Mouse (Mus musculus): Measurements from ENCODE around the gene Ppan. TPM values are rescaled to one million over a fixed set of nuclear protein-coding genes. Genes with fewer than 3 reads are reported as not detected.

Ppan gene
- polyA plus RNA-seq, 1 experiment, result 6.6 TPM

Other genes starting within 250 kb of the Ppan start
- gene Ubl5, start 245.3 kb upstream of the Ppan start, polyA plus RNA-seq (2012; ENCODE audit: insufficient read depth, insufficient read length, missing spikeins), result 257 and 293 TPM in 2 replicates
- gene Fbxl12, start 243.4 kb upstream of the Ppan start, polyA plus RNA-seq (2012; ENCODE audit: insufficient read depth, insufficient read length, missing spikeins), result 5.8 and 6.5 TPM in 2 replicates
- 13.9 and 17.2 TPM in 2 replicates for gene Pin1, start 236.1 kb upstream of the Ppan start, polyA plus RNA-seq (2012; ENCODE audit: insufficient read depth, insufficient read length, missing spikeins)
- gene Olfm2, start 141.8 kb upstream of the Ppan start, polyA plus RNA-seq (2012; ENCODE audit: insufficient read depth, insufficient read length, missing spikeins), result 0.63 TPM in 1 of 2 replicates, not detected in the other
- gene Col5a3, start 73.1 kb upstream of the Ppan start, polyA plus RNA-seq (2012; ENCODE audit: insufficient read depth, insufficient read length, missing spikeins), result 16.9 and 23.5 TPM in 2 replicates
- not detected in 2 replicates for gene Rdh8, start 69.7 kb upstream of the Ppan start, polyA plus RNA-seq (2012; ENCODE audit: insufficient read depth, insufficient read length, missing spikeins)
- 2.1 and 5.8 TPM in 2 replicates for gene A230050P20Rik, start 19.5 kb upstream of the Ppan start, polyA plus RNA-seq (2012; ENCODE audit: insufficient read depth, insufficient read length, missing spikeins)
- 3.1 and 5.0 TPM in 2 replicates for gene Angptl6, start 8.4 kb upstream of the Ppan start, polyA plus RNA-seq (2012; ENCODE audit: insufficient read depth, insufficient read length, missing spikeins)
- 61.4 and 66.1 TPM in 2 replicates for gene Eif3g, start 10.4 kb downstream of the Ppan start, polyA plus RNA-seq (2012; ENCODE audit: insufficient read depth, insufficient read length, missing spikeins)
- 3.5 and 7.7 TPM in 2 replicates for gene Dnmt1, start 71.7 kb downstream of the Ppan start, polyA plus RNA-seq (2012; ENCODE audit: insufficient read depth, insufficient read length, missing spikeins)
- 1.3 and 2.6 TPM in 2 replicates for gene S1pr2, start 88.6 kb downstream of the Ppan start, polyA plus RNA-seq (2012; ENCODE audit: insufficient read depth, insufficient read length, missing spikeins)
- gene Mrpl4, start 114.6 kb downstream of the Ppan start, polyA plus RNA-seq (2012; ENCODE audit: insufficient read depth, insufficient read length, missing spikeins), result 140 and 185 TPM in 2 replicates
- 2.3 and 3.1 TPM in 2 replicates for gene Icam1, start 127.8 kb downstream of the Ppan start, polyA plus RNA-seq (2012; ENCODE audit: insufficient read depth, insufficient read length, missing spikeins)
- not detected in 2 replicates for gene Icam4, start 141.2 kb downstream of the Ppan start, polyA plus RNA-seq (2012; ENCODE audit: insufficient read depth, insufficient read length, missing spikeins)
- not detected in 2 replicates for gene Icam5, start 143.9 kb downstream of the Ppan start, polyA plus RNA-seq (2012; ENCODE audit: insufficient read depth, insufficient read length, missing spikeins)
- gene Zglp1, start 178.9 kb downstream of the Ppan start, polyA plus RNA-seq (2012; ENCODE audit: insufficient read depth, insufficient read length, missing spikeins), result not detected in 2 replicates
- 0.79 TPM in 1 of 2 replicates, not detected in the other for gene Gm49373, start 184.9 kb downstream of the Ppan start, polyA plus RNA-seq (2012; ENCODE audit: insufficient read depth, insufficient read length, missing spikeins)
- 52.7 and 55.1 TPM in 2 replicates for gene Fdx1l, start 185.4 kb downstream of the Ppan start, polyA plus RNA-seq (2012; ENCODE audit: insufficient read depth, insufficient read length, missing spikeins)
- not detected in 2 replicates for gene Gm38431, start 203.8 kb downstream of the Ppan start, polyA plus RNA-seq (2012; ENCODE audit: insufficient read depth, insufficient read length, missing spikeins)
- gene Raver1, start 203.8 kb downstream of the Ppan start, polyA plus RNA-seq (2012; ENCODE audit: insufficient read depth, insufficient read length, missing spikeins), result 15.5 and 16.4 TPM in 2 replicates
- gene Tyk2, start 243.1 kb downstream of the Ppan start, polyA plus RNA-seq (2012; ENCODE audit: insufficient read depth, insufficient read length, missing spikeins), result 3.8 and 4.1 TPM in 2 replicates

Data from brown adipose tissue, adult 24 weeks (tissue).